Mouse (Mus musculus): ENCODE measurements around the gene Fosl1.

Gene Fosl1

GRCm38 (mm10) chr19:5456922-5457745 is 9.8 kb downstream of the Fosl1 start:
- DNase-seq (ENCODE audit: low spot score in 2 of 2) = peak; percentile 81 to 87

- no peak for DNase-seq (ENCODE audit: low spot score in 2 of 2)
These were observed 10.5 kb downstream of the Fosl1 start, which contains the start of gene Ccdc85b for GRCm38 (mm10) chr19:5457746-5458442. Gene Ccdc85b (minus strand): TSS chr19:5457894.

GRCm38 (mm10) chr19:5459019-5459418 is 11.7 kb downstream of the Fosl1 start:
- no peak for DNase-seq (ENCODE audit: low spot score in 2 of 2)

- no peak for DNase-seq (ENCODE audit: low spot score in 2 of 2)
These were observed 12.5 kb downstream of the Fosl1 start for GRCm38 (mm10) chr19:5459896-5460295.

DNA sequence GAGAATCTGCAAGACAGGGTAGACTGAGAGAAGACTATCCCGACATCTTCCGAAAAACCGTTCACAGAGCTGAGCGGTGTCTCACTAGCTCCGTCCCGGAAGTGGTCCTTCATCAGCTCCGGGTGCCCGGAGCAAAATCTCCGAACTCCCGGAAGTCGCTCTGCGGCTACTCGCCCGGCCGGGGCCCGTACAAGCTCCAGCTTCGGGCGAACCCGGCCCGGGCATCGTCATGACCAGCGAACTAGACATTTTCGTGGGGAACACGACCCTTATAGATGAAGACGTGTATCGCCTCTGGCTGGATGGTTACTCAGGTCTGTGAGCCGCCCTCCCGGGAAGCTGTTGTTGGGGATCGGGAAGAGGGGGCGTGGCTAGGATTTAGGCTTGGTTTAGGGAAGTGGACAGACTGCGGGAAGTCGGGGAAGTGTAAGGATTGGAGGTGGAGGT is 13.1 kb downstream of the Fosl1 start, which contains the start of gene Fibp:
TSS of gene Fibp (plus strand) at position 151 of the 447 bp plus-strand sequence.
- DNase-seq (ENCODE audit: low spot score in 2 of 2) = peak; percentile 75 to 83

DNA sequence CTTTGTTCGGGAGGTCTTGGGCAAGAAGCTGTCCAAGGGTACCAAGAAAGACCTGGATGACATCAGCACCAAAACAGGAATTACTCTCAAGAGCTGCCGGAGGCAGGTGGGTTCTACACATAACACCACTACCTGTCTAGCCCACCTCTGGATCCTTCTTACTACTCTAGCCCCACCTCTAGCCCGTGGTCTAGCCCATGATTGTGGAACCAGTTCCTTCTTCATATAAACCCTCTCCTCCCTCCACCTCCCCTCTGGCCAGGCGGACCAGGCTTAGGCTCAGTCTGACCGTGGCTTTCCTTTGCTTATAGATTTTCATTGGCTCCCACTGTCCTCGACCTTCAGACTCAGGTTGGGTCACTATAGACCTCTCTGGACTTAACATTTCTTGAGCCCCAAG is 14.1 kb downstream of the Fosl1 start:
- no peak for DNase-seq (ENCODE audit: low spot score in 2 of 2)

DNA sequence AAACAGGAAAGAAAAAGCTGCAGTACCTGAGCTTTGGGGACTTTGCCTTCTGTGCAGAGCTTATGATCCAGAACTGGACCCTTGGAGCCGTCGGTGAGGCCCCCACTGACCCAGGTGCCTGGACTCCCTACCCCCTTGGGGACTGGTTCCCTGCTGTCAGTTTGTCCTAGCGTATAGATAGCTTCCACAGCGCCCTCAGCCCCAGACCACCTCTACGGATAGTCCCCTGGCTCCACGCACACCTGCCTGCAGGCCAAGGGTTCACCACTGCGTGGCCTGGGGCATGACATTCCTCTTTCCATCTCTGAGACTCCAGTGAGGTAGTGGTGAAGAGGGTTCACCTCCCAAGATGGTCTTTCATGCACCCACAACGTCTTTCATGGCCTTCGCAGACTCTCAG is 15.9 kb downstream of the Fosl1 start:
- no peak for DNase-seq (ENCODE audit: low spot score in 2 of 2)

DNA sequence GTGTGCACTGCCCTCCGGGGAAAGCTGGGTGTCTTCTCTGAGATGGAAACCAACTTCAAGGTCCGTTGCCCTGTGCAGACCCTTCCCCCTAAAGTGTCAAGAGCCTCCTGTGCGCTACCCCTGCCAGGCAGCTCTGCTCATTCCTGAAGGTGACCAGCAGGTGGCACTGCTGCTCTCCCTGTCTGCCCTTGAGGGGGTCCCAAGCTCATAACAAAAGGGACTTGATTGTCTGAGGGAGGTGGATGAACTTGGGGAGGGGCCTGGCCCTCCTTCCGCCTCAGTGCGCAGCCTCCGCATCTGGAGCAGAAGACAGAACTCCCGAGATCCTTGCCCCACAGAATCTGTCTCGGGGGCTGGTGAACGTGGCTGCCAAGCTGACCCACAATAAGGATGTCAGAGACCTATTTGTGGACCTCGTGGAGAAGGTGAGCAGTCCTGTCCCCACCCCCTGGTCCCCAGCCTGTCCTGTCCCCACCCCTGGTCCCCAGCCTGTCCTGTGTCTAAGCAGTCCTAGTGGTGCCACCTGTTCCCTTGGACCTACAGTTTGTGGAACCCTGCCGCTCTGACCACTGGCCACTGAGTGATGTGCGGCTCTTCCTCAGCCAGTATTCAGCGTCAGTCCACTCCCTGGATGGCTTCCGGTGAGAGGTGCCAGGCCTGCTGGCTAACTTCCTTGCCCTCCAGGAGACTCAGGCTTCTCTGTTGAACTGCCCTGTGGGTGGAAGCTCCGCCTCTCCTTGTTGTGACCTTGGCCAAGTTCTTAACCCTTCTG is 16.6 kb downstream of the Fosl1 start:
- peak; percentile 44 to 53 for DNase-seq (ENCODE audit: low spot score in 2 of 2)

- DNase-seq (ENCODE audit: low spot score in 2 of 2) = no peak
These were observed 17.7 kb downstream of the Fosl1 start for GRCm38 (mm10) chr19:5465037-5465436.

GRCm38 (mm10) chr19:5466916-5467500 is 19.7 kb downstream of the Fosl1 start:
- peak; percentile 57 to 70 for DNase-seq (ENCODE audit: low spot score in 2 of 2)

DNA sequence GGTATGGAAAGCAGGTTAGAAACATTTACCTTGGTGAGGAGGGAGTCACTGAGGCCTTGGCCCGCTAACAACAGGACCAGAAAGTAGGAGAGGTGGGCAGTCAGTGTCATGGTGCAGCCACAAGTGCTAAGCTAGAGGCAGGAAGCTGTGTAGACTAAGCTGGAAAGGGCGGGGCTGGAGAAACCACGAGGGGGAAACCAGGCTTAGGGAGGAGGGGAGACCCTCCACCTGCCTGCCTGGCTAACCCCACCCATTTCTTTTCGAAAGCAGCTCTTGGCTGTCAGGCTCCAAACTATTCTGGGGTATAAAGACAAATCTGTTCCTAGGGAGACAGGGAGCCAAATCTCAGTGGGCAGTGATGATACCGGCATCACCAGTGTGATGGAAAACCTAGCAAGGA is 21.0 kb downstream of the Fosl1 start, which contains the start of gene Ctsw:
TSS of gene Ctsw (minus strand) at position 134 of the 400 bp plus-strand sequence.
- peak; percentile 60 to 65 for DNase-seq (ENCODE audit: low spot score in 2 of 2)

DNA sequence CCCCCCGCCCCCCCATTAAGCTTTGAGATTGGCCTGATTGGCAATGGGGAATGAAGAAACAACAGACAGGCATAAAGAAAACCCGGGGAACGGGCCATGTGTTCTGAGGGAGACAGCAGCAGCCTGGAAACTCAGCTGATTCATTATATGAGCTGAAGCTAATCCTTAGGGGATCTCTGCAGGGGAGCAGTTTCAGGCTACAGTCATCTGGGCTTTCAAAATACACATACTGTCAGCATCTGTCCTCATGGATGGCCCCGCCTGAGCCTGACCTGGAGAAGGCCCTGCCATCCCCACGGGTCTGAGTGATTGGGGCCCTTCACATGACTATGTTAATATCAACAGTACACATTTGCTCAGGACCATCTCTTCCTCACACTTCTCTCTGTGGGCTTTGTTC is 24.5 kb downstream of the Fosl1 start:
- DNase-seq (ENCODE audit: low spot score in 2 of 2) = no peak

DNA sequence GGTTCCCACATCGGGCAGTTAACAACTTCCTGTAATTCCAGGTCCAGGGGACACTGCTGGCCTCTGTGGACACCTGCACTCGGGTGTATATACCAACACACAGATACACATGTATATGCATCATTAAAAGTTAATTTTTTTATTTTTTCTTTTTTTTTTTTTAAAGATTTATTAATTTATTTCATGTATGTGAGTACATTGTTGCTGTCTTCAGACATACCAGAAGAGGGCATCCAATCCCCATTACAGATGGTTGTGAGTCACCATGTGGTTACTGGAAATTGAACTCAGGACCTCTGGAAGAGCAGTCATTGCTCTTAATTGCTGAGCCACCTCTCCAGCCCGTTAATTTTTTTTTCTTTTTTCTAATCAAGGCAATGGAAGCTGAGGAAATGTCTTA is 25.5 kb downstream of the Fosl1 start:
- no peak for DNase-seq (ENCODE audit: low spot score in 2 of 2)

DNA sequence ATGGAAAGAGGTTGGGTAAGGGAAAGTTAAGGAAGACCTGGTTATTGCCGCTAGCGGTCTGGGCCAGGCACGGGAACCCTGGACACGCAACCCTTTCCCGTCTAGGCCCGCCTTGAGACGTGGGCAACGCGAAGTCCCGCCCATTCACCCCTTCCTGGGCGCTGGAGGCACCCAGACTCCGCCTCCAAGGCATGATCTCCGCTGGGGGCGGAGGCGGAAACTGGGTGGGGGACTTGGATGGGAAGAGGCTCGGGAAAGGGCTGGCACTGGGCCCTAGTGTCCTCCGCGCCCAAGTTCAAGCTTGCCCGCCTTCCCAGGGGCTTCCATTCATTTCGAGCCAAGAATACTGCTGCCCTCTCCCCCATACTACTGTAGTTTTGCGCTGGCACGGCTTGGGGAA is 26.4 kb downstream of the Fosl1 start, which contains the start of gene Efemp2:
TSS of gene Efemp2 (plus strand) at position 235 of the 400 bp plus-strand sequence.
- no peak for DNase-seq (ENCODE audit: low spot score in 2 of 2)

- DNase-seq (ENCODE audit: low spot score in 2 of 2) = no peak
These were observed 27.1 kb downstream of the Fosl1 start for GRCm38 (mm10) chr19:5474281-5475068.

DNA sequence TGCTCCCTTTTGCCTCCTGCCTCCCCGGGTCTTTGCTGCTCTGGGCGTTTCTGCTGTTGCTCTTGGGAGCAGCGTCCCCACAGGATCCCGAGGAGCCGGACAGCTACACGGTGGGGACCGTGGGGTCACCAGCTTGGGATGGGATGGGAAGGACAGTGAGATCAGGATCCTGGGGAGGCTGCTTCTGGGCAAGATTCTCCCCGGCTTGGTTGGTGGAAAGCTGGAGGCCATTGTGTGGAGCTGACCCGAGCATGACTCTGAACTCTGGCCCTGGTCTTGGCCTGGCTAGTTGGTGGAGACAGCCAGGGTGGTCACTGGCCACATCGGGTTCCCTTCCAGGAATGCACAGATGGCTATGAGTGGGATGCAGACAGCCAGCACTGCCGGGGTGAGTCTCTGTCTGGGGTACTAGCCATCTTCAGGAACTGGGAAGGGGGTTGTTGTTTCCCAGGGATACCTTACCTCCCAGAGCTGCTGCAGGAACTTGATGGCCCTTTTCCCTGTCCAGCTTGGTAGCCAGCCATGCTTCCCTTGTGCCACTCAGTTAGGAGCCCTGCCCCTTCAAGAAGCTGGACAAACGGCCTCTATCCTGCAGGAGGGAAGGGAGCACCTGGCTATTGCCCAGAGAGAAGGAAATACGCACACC is 27.8 kb downstream of the Fosl1 start:
- no peak for DNase-seq (ENCODE audit: low spot score in 2 of 2)

DNA sequence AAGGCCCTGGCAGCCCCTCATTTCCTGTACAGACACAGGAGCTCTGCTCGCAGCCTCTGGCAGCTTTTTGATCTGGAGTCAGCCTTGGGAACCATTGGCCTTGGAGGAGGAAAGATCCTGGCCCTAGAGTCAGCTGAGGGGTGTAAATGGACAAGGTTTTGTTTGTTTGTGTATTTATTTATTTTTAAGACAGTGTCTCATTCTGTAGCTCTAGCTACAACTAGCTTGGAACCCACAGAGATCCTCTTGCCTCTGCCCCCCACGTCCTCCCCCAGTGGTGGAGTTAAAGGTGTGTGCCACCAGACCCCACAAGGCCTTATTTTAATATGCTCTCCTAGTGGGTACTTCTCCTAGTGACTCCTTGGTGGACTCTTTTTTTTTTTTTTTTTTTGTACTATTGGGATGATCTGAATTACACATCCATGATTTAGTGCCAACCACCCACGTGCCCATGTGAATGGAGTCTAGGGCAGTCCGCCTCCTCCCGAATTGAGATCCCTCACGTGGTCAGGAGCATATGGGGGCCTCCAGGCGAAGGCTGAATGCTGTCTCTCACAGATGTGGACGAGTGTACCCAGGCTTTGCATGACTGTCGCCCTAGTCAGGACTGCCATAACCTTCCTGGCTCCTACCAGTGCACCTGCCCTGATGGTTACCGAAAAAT is 29.8 kb downstream of the Fosl1 start:
- DNase-seq (ENCODE audit: low spot score in 2 of 2) = no peak

- no peak for DNase-seq (ENCODE audit: low spot score in 2 of 2)
These were observed 30.4 kb downstream of the Fosl1 start for GRCm38 (mm10) chr19:5477668-5478300.

DNA sequence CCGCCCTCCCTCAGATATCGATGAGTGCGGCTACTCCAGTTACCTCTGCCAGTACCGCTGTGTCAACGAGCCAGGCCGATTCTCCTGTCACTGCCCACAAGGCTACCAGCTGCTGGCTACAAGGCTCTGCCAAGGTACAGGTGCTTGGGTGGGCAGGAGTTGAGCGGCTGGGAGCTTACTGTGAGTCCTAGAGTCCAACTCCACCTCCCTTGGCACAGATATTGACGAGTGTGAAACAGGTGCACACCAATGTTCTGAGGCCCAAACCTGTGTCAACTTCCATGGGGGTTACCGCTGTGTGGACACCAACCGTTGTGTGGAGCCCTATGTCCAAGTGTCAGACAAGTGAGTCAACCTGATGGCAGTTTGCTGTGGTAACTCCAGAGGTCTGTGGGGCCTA is 32.7 kb downstream of the Fosl1 start:
- DNase-seq (ENCODE audit: low spot score in 2 of 2) = no peak

Data from natural killer cell, adult 2 months (primary cell).